Mouse (Mus musculus): ENCODE results near the gene Zfp352. TPM values are rescaled to one million over a fixed set of nuclear protein-coding genes. Genes with fewer than 3 reads are reported as not detected.
"Not testable (repeated sequence)": the region's sequence is repeated elsewhere in the genome, so short reads cannot be mapped to it uniquely, and the experiment has no call there.

Gene Zfp352
- not detected in 2 replicates for polyA plus RNA-seq (2015; fragmentation: Nextera tagmentation; extraction: Ambion mirVana)

GRCm38 (mm10) chr4:90218520-90218919, at the start of gene Zfp352:
Gene Zfp352, plus strand, starts transcription at chr4:90218820.
- no peak within 1 kb of the TSS for H3K27ac ChIP-seq
- no peak for DNase-seq (ENCODE audit: low spot score)
- no peaks in the 10 kb centered on the region for H3K36me3 ChIP-seq (ENCODE audit: insufficient read depth, low read length)
- TF ChIP-seq CTCF (IDR thresholded peaks at IDR 0.05; ENCODE audit: low read depth), result no peak
- no peak within 1 kb of the TSS for H3K4me2 ChIP-seq (ENCODE audit: low read length)
- ATAC-seq (replicated peaks; ENCODE audit: low FRiP score, low read depth), result no peak
- 91% methylated on average over 2 of the region's 2 CpGs for WGBS
- H3K9me3 ChIP-seq (replicated peaks; ENCODE audit: low read length), result no peaks in the 10 kb centered on the region
- no peak within 1 kb of the TSS for H3K9ac ChIP-seq (ENCODE audit: low read depth, low read length)
- H3K4me3 ChIP-seq (replicated peaks; ENCODE audit: low read depth, low read length), result no peak within 1 kb of the TSS
- no peaks in the 10 kb centered on the region for H3K27me3 ChIP-seq (ENCODE audit: insufficient read depth, low read length)
- no peaks in the 10 kb centered on the region for H3K4me1 ChIP-seq (replicated peaks; ENCODE audit: insufficient read depth, low read length)

DNA sequence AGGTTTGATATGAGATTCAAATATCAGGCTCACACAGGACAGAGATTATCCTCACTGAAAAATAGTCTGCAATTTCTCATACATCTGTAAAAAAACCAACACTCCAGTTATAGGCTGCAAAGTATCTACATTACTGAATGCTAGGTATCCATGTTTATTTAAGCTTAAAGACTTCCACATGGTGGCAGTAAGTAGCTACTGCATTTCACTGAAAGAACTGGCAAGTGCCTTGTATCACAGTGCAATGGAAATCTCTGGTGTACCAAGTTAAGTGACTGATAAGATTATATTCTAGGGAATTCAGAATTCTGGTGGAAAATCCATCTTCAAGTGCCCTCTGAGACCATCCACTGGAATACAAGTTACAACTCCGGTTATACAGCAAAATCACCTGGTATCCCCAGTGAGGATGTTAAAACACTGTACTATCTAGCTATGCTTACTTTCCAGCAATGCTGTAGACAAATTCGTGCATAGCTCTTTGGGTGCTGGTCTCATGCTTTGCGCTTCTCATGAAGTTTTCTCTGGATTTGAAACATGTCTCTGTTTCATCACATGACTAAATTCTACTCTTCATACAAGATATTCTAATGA, 47.6 kb upstream of the Zfp352 start:
- Histone ChIP-seq H3K36me3 (ENCODE audit: insufficient read depth, low read length) (no peaks in the 10 kb centered on the region), H3K4me1 (replicated peaks; ENCODE audit: insufficient read depth, low read length) (no peaks in the 10 kb centered on the region), H3K9ac (ENCODE audit: low read depth, low read length) (no peak overlapping the region), H3K27ac (no peak overlapping the region), H3K27me3 (ENCODE audit: insufficient read depth, low read length) (no peaks in the 10 kb centered on the region), H3K9me3 (replicated peaks; ENCODE audit: low read length) (no peaks in the 10 kb centered on the region), H3K4me3 (replicated peaks; ENCODE audit: low read depth, low read length) (no peak overlapping the region), H3K4me2 (ENCODE audit: low read length) (no peak overlapping the region)
- DNase-seq (ENCODE audit: low spot score) (peak; percentile 32), ATAC-seq (replicated peaks; ENCODE audit: low FRiP score, low read depth) (no peak)
- TF ChIP-seq CTCF (IDR thresholded peaks at IDR 0.05; ENCODE audit: low read depth), result peak; percentile 65
- WGBS, result 81% methylated on average over 3 of the region's 3 CpGs

GRCm38 (mm10) chr4:90174036-90174435, 44.6 kb upstream of the Zfp352 start:
- Histone ChIP-seq H3K4me2 (ENCODE audit: low read length) (no peak overlapping the region), H3K27me3 (ENCODE audit: insufficient read depth, low read length) (no peaks in the 10 kb centered on the region), H3K36me3 (ENCODE audit: insufficient read depth, low read length) (no peaks in the 10 kb centered on the region), H3K4me3 (replicated peaks; ENCODE audit: low read depth, low read length) (no peak overlapping the region), H3K27ac (no peak overlapping the region), H3K4me1 (replicated peaks; ENCODE audit: insufficient read depth, low read length) (no peaks in the 10 kb centered on the region), H3K9me3 (replicated peaks; ENCODE audit: low read length) (no peaks in the 10 kb centered on the region), H3K9ac (ENCODE audit: low read depth, low read length) (no peak overlapping the region)
- WGBS, result 73% methylated on average over 1 of the region's 1 CpGs
- no peak for DNase-seq (ENCODE audit: low spot score)
- no peak for ATAC-seq (replicated peaks; ENCODE audit: low FRiP score, low read depth)
- TF ChIP-seq CTCF (IDR thresholded peaks at IDR 0.05; ENCODE audit: low read depth), result no peak

DNA sequence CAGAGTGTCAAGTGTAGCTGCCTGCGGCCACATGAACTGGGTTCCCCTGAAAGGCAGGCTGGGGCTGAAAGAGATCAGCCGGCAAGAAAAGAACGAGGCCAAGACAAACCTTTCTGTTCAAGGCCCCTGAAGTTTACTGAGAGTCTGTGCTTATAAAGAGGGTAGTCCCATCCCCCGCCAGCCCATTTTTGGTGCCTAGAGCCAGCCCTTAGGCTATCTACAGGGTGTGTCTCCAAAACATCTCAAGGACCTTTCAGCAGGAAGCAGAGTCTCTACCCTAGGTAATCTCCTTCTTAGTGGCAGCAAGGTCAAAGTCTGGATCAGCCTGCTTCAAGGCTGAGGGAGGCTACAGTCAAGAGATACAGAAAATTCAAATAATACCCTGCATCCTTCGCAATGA, 15.2 kb upstream of the Zfp352 start:
- H3K36me3 ChIP-seq (ENCODE audit: insufficient read depth, low read length), result no peaks in the 10 kb centered on the region
- H3K9ac ChIP-seq (ENCODE audit: low read depth, low read length), result no peak overlapping the region
- no peaks in the 10 kb centered on the region for H3K9me3 ChIP-seq (replicated peaks; ENCODE audit: low read length)
- no peak for TF ChIP-seq CTCF (IDR thresholded peaks at IDR 0.05; ENCODE audit: low read depth)
- no peaks in the 10 kb centered on the region for H3K27me3 ChIP-seq (ENCODE audit: insufficient read depth, low read length)
- no peak overlapping the region for H3K4me2 ChIP-seq (ENCODE audit: low read length)
- 91% methylated on average over 5 of the region's 5 CpGs for WGBS
- DNase-seq (ENCODE audit: low spot score), result no peak
- H3K4me1 ChIP-seq (replicated peaks; ENCODE audit: insufficient read depth, low read length), result no peaks in the 10 kb centered on the region
- no peak overlapping the region for H3K4me3 ChIP-seq (replicated peaks; ENCODE audit: low read depth, low read length)
- no peak overlapping the region for H3K27ac ChIP-seq
- ATAC-seq (replicated peaks; ENCODE audit: low FRiP score, low read depth), result no peak

DNA sequence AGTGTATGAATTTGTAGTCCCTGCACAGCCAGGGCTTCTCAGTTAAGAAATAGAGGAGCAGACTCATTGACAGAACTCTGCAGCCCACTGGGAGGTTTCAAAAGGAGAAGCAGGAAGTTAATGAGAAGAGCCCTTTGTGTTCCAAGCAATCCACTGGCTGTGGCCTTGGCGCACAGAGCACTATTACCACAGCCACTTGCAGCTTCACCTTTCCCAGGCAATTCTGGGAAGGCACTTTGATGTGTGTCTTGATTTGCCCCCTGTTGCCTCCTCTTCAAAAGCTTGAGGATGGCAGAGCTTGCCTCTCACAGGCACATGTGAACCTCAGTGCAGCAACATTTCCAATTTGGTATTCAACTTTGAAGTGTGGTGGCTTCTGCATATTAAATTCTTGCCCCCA, 7.1 kb upstream of the Zfp352 start:
- Histone ChIP-seq H3K27ac (no peak overlapping the region), H3K9ac (ENCODE audit: low read depth, low read length) (no peak overlapping the region), H3K36me3 (ENCODE audit: insufficient read depth, low read length) (no peaks in the 10 kb centered on the region), H3K27me3 (ENCODE audit: insufficient read depth, low read length) (no peaks in the 10 kb centered on the region), H3K9me3 (replicated peaks; ENCODE audit: low read length) (no peaks in the 10 kb centered on the region), H3K4me3 (replicated peaks; ENCODE audit: low read depth, low read length) (no peak overlapping the region), H3K4me1 (replicated peaks; ENCODE audit: insufficient read depth, low read length) (no peaks in the 10 kb centered on the region), H3K4me2 (ENCODE audit: low read length) (no peak overlapping the region)
- DNase-seq (ENCODE audit: low spot score), result no peak
- 30% methylated on average over 1 of the region's 1 CpGs for WGBS
- no peak for ATAC-seq (replicated peaks; ENCODE audit: low FRiP score, low read depth)
- TF ChIP-seq CTCF (IDR thresholded peaks at IDR 0.05; ENCODE audit: low read depth), result no peak

- DNase-seq (ENCODE audit: low spot score) (no peak), ATAC-seq (replicated peaks; ENCODE audit: low FRiP score, low read depth) (no peak)
- Histone ChIP-seq H3K27ac (no peak overlapping the region), H3K36me3 (ENCODE audit: insufficient read depth, low read length) (no peaks in the 10 kb centered on the region), H3K4me3 (replicated peaks; ENCODE audit: low read depth, low read length) (no peak overlapping the region), H3K27me3 (ENCODE audit: insufficient read depth, low read length) (no peaks in the 10 kb centered on the region), H3K4me1 (replicated peaks; ENCODE audit: insufficient read depth, low read length) (no peaks in the 10 kb centered on the region), H3K9me3 (replicated peaks; ENCODE audit: low read length) (no peaks in the 10 kb centered on the region), H3K9ac (ENCODE audit: low read depth, low read length) (no peak overlapping the region), H3K4me2 (ENCODE audit: low read length) (no peak overlapping the region)
- WGBS, result 82% methylated on average over 3 of the region's 3 CpGs
- no peak for TF ChIP-seq CTCF (IDR thresholded peaks at IDR 0.05; ENCODE audit: low read depth)
Observed at GRCm38 (mm10) chr4:90212076-90212475, 6.5 kb upstream of the Zfp352 start.

- H3K9me3 ChIP-seq (replicated peaks; ENCODE audit: low read length); ATAC-seq (replicated peaks; ENCODE audit: low FRiP score, low read depth); H3K4me1 ChIP-seq (replicated peaks; ENCODE audit: insufficient read depth, low read length); H3K4me3 ChIP-seq (replicated peaks; ENCODE audit: low read depth, low read length); DNase-seq (ENCODE audit: low spot score); H3K4me2 ChIP-seq (ENCODE audit: low read length); H3K27me3 ChIP-seq (ENCODE audit: insufficient read depth, low read length); H3K9ac ChIP-seq (ENCODE audit: low read depth, low read length); H3K27ac ChIP-seq; H3K36me3 ChIP-seq (ENCODE audit: insufficient read depth, low read length): not testable (repeated sequence)
- 93% methylated on average over 5 of the region's 5 CpGs for WGBS
Observed at GRCm38 (mm10) chr4:90235646-90236045, 17.0 kb downstream of the Zfp352 start.
